Mouse (Mus musculus) C2C12 (cell line): ENCODE data around the gene Olfr1223.

Source experiments
- CEBPB ChIP-seq: IDR thresholded peaks from one replicate; pipeline ENCODE4 v1.6.1; 2011; ENCODE audit warnings: low read depth, mild to moderate bottlenecking, control low read depth, moderate library complexity
- CTCF ChIP-seq: IDR thresholded peaks from one replicate; pipeline ENCODE4 v1.5.1; 2011; ENCODE audit not compliant: control insufficient read depth, insufficient read depth, insufficient read length
- FOSL1 ChIP-seq: IDR thresholded peaks from one replicate; pipeline ENCODE4 v1.8.0; 2011; ENCODE audit warnings: mild to moderate bottlenecking, low read length; ENCODE audit not compliant: poor library complexity, insufficient read depth, severe bottlenecking
- MAX ChIP-seq: IDR thresholded peaks from one replicate; pipeline ENCODE4 v1.6.1; 2011; ENCODE audit warnings: mild to moderate bottlenecking, control low read depth
- MYOD1 ChIP-seq: IDR thresholded peaks from one replicate; pipeline ENCODE4 v1.6.1; 2011; ENCODE audit warnings: low read depth; ENCODE audit not compliant: control insufficient read depth, insufficient read length
- USF1 ChIP-seq: IDR thresholded peaks from one replicate; pipeline ENCODE4 v1.6.1; 2011; ENCODE audit warnings: low read depth, mild to moderate bottlenecking, control low read depth, moderate library complexity

- TF ChIP-seq CTCF (no peak), MYOD1 (no peak), CEBPB (peak; percentile 13), MAX (no peak), FOSL1 (no peak), USF1 (peak; percentile 36)
Measured at GRCm38 (mm10) chr2:89196325-89196982, 45.1 kb upstream of the Olfr1223 start.
